Comparison of ENCODE assay signal across 10 mouse cellular contexts in genomic region chr16:91378991-91379390, GRCm38 (mm10). TPM values are rescaled to one million over a fixed set of nuclear protein-coding genes. Genes with fewer than 3 reads are reported as not detected.
DNase-seq lines count a peak whose midpoint lies in the region; ATAC-seq and TF ChIP-seq lines count a peak whose summit lies in the region.
"Had no signal": no experiment of that assay in that cellular context is flagged by ENCODE, and none has a peak within 500 bp of the region (broad histone marks: within the 10 kb centered on the region; RNA-seq: fewer than 3 reads in every experiment).

No protein-coding gene starts in this region.

- H3K36me3 ChIP-seq in kidney, postnatal 0 days (ENCODE audit: insufficient read depth, low read length) = 0 out of 2 replicates have a peak, but pooled peaks cover 6% of the 10 kb centered on the region
- peaks cover 33% of the 10 kb centered on the region for H3K36me3 ChIP-seq in embryonic facial prominence, embryonic 13.5 days
- peaks cover 5% of the 10 kb centered on the region for H3K36me3 ChIP-seq in intestine, embryonic 14.5 days (ENCODE audit: control insufficient read depth, insufficient read depth, low read length)
- 0 out of 2 replicates have a peak, but pooled peaks cover 2% of the 10 kb centered on the region for H3K36me3 ChIP-seq in neural tube, embryonic 15.5 days

- H3K27me3 ChIP-seq in kidney, postnatal 0 days (ENCODE audit: insufficient read depth, low read length) = no peaks in the 10 kb centered on the region
- no peaks in the 10 kb centered on the region for H3K27me3 ChIP-seq in embryonic facial prominence, embryonic 13.5 days
- no peaks in the 10 kb centered on the region for H3K27me3 ChIP-seq in intestine, embryonic 14.5 days (replicated peaks; ENCODE audit: control insufficient read depth, insufficient read depth, low read length)
- no peaks in the 10 kb centered on the region for H3K27me3 ChIP-seq in neural tube, embryonic 15.5 days (replicated peaks)

- H3K4me3 ChIP-seq in kidney, postnatal 0 days (replicated peaks; ENCODE audit: low read depth, low read length) = no peak overlapping the region
- H3K4me3 ChIP-seq in embryonic facial prominence, embryonic 13.5 days = no peak overlapping the region
- H3K4me3 ChIP-seq in intestine, embryonic 14.5 days (ENCODE audit: low read depth, low read length) = no peak overlapping the region
- no peak overlapping the region for H3K4me3 ChIP-seq in neural tube, embryonic 15.5 days (replicated peaks)
- H3K4me3 ChIP-seq: erythroblast, embryonic 14.5 days had no signal

- no peaks in the 10 kb centered on the region for H3K9me3 ChIP-seq in kidney, postnatal 0 days (replicated peaks; ENCODE audit: low read length)
- no peaks in the 10 kb centered on the region for H3K9me3 ChIP-seq in embryonic facial prominence, embryonic 13.5 days
- H3K9me3 ChIP-seq in intestine, embryonic 14.5 days (ENCODE audit: control insufficient read depth, low read length) = no peaks in the 10 kb centered on the region
- H3K9me3 ChIP-seq in neural tube, embryonic 15.5 days (replicated peaks) = no peaks in the 10 kb centered on the region

- H3K4me2 ChIP-seq in kidney, postnatal 0 days (ENCODE audit: low read length) = peak overlapping the region; percentile 32
- H3K4me2 ChIP-seq in embryonic facial prominence, embryonic 13.5 days = peak overlapping the region; percentile 40
- 0 out of 2 replicates have a peak overlapping the region, but pooled peaks have one; percentile 19 for H3K4me2 ChIP-seq in intestine, embryonic 14.5 days (ENCODE audit: low read length)
- H3K4me2 ChIP-seq in neural tube, embryonic 15.5 days = 0 out of 2 replicates have a peak overlapping the region, but pooled peaks have one; percentile 2

- DNase-seq in kidney, postnatal 0 days (ENCODE audit: low spot score) = peak; percentile 48
- no peak for DNase-seq in kidney, postnatal 36 days
- DNase-seq in intestine, embryonic 14.5 days (ENCODE audit: low spot score) = no peak
- no peak for DNase-seq in thymus, postnatal 14 days
- no peak for DNase-seq in frontal cortex, postnatal 25 days (ENCODE audit: low spot score in 2 of 2)

- peak overlapping the region; percentile 82 for H3K27ac ChIP-seq in kidney, postnatal 0 days
- peak overlapping the region; percentile 83 for H3K27ac ChIP-seq in embryonic facial prominence, embryonic 13.5 days
- H3K27ac ChIP-seq in intestine, embryonic 14.5 days (ENCODE audit: low read depth) = peak overlapping the region; percentile 1; the same call in 1 of the 2 replicates
- peak overlapping the region; percentile 58; the same call in 1 of the 2 replicates for H3K27ac ChIP-seq in neural tube, embryonic 15.5 days (replicated peaks)

- H3K9ac ChIP-seq in kidney, postnatal 0 days (ENCODE audit: low read depth, low read length) = no peak overlapping the region
- no peak overlapping the region for H3K9ac ChIP-seq in embryonic facial prominence, embryonic 13.5 days
- H3K9ac ChIP-seq in intestine, embryonic 14.5 days (ENCODE audit: low read length) = no peak overlapping the region
- H3K9ac ChIP-seq in neural tube, embryonic 15.5 days (replicated peaks) = no peak overlapping the region

- peak; percentile 68 for ATAC-seq in kidney, postnatal 0 days (replicated peaks; ENCODE audit: low FRiP score, low read depth)
- no peak for ATAC-seq in embryonic facial prominence, embryonic 13.5 days (ENCODE audit: insufficient number of reproducible peaks, insufficient read depth, low FRiP score, low TSS enrichment, low read depth)
- ATAC-seq in intestine, embryonic 14.5 days (replicated peaks; ENCODE audit: low FRiP score, low TSS enrichment, low read depth) = peak; percentile 47; the same call in 1 of the 2 replicates
- ATAC-seq in neural tube, embryonic 15.5 days (ENCODE audit: low FRiP score) = 0 out of 2 replicates have a peak, but pooled peaks have one; percentile 47
- no peak for ATAC-seq in erythroid progenitor cell, adult 5-6 weeks (replicated peaks; ENCODE audit: low FRiP score, poor library complexity, severe bottlenecking)

- TF ChIP-seq CTCF in kidney, postnatal 0 days (IDR thresholded peaks at IDR 0.05; ENCODE audit: low read depth) = no peak

- H3K4me1 ChIP-seq in kidney, postnatal 0 days (replicated peaks; ENCODE audit: insufficient read depth, low read length) = peaks cover 18% of the 10 kb centered on the region
- H3K4me1 ChIP-seq in embryonic facial prominence, embryonic 13.5 days = peaks cover 28% of the 10 kb centered on the region
- peaks cover 5% of the 10 kb centered on the region; the same call in 1 of the 2 replicates for H3K4me1 ChIP-seq in intestine, embryonic 14.5 days (replicated peaks; ENCODE audit: control insufficient read depth, insufficient read depth, low read length)
- H3K4me1 ChIP-seq in neural tube, embryonic 15.5 days = peaks cover 7% of the 10 kb centered on the region

- 15% methylated on average over 9 of the region's 9 CpGs for WGBS in kidney, postnatal 0 days
- WGBS in embryonic facial prominence, embryonic 13.5 days = 24% methylated on average over 9 of the region's 9 CpGs
- 27% methylated on average over 8 of the region's 9 CpGs for WGBS in intestine, embryonic 14.5 days
- 26% methylated on average over 9 of the region's 9 CpGs for whole genome bisulfite sequencing in neural tube, embryonic 15.5 days

RNA-seq across cellular contexts. Expression of gene Ifnar2, which starts 6.4 kb away (rescaled TPM):
- polyA plus RNA-seq in kidney, postnatal 0 days (2015; fragmentation: Nextera tagmentation; extraction: Ambion mirVana) = 60.7 and 61.9 TPM in 2 replicates
- polyA plus RNA-seq in embryonic facial prominence, embryonic 13.5 days (2015; fragmentation: Nextera tagmentation; extraction: Ambion mirVana) = 55.6 and 65.0 TPM in 2 replicates
- polyA plus RNA-seq in intestine, embryonic 14.5 days (2014; fragmentation: Nextera tagmentation; extraction: Ambion mirVana) = 41.1 and 44.0 TPM in 2 replicates
- polyA plus RNA-seq in neural tube, embryonic 15.5 days (2015; fragmentation: Nextera tagmentation; extraction: Ambion mirVana) = 42.3 and 45.8 TPM in 2 replicates
- total RNA-seq in erythroid progenitor cell, adult 5-6 weeks (2015; ENCODE audit: low replicate concordance) = 94.3 and 165 TPM in 2 replicates
- 71.6 and 141 TPM in 2 replicates for total RNA-seq in erythroid progenitor cell, adult 5-6 weeks (2017; ENCODE audit: low replicate concordance)

RNA-seq across cellular contexts. Expression of gene Gm21970, which starts 12.5 kb away (rescaled TPM):
- 0.33 TPM in 1 of 2 replicates, not detected in the other for polyA plus RNA-seq in kidney, postnatal 0 days (2015; fragmentation: Nextera tagmentation; extraction: Ambion mirVana)
- not detected in 2 replicates for polyA plus RNA-seq in embryonic facial prominence, embryonic 13.5 days (2015; fragmentation: Nextera tagmentation; extraction: Ambion mirVana)
- 0.45 TPM in 1 of 2 replicates, not detected in the other for polyA plus RNA-seq in intestine, embryonic 14.5 days (2014; fragmentation: Nextera tagmentation; extraction: Ambion mirVana)
- polyA plus RNA-seq in neural tube, embryonic 15.5 days (2015; fragmentation: Nextera tagmentation; extraction: Ambion mirVana) = not detected in 2 replicates
- total RNA-seq in erythroid progenitor cell, adult 5-6 weeks (2015; ENCODE audit: low replicate concordance) = 4.7 and 12.6 TPM in 2 replicates
- total RNA-seq in erythroid progenitor cell, adult 5-6 weeks (2017; ENCODE audit: low replicate concordance) = not detected in 2 replicates
- polyA plus RNA-seq: erythroblast, embryonic 14.5 days; limb, embryonic 14.5 days had no signal

RNA-seq across cellular contexts. Expression of gene Il10rb, which starts 27.0 kb away (rescaled TPM):
- polyA plus RNA-seq in kidney, postnatal 0 days (2015; fragmentation: Nextera tagmentation; extraction: Ambion mirVana) = 44.6 and 46.1 TPM in 2 replicates
- 19.4 and 19.6 TPM in 2 replicates for polyA plus RNA-seq in embryonic facial prominence, embryonic 13.5 days (2015; fragmentation: Nextera tagmentation; extraction: Ambion mirVana)
- 35.4 and 36.8 TPM in 2 replicates for polyA plus RNA-seq in intestine, embryonic 14.5 days (2014; fragmentation: Nextera tagmentation; extraction: Ambion mirVana)
- polyA plus RNA-seq in neural tube, embryonic 15.5 days (2015; fragmentation: Nextera tagmentation; extraction: Ambion mirVana) = 14.4 and 26.5 TPM in 2 replicates
- total RNA-seq in erythroid progenitor cell, adult 5-6 weeks (2015; ENCODE audit: low replicate concordance) = 21.8 and 37.8 TPM in 2 replicates
- 20.5 and 33.1 TPM in 2 replicates for total RNA-seq in erythroid progenitor cell, adult 5-6 weeks (2017; ENCODE audit: low replicate concordance)

Comparison
In these comparisons a context has a peak if more than half of its experiments do, and no peak if none do; other contexts are left out.
1. ATAC-seq: peak in kidney, postnatal 0 days (single experiment), intestine, embryonic 14.5 days (single experiment) and neural tube, embryonic 15.5 days (single experiment); none in embryonic facial prominence, embryonic 13.5 days (single experiment) and erythroid progenitor cell, adult 5-6 weeks (single experiment).
2. H3K27ac ChIP-seq: peak in every context shown above with its lines; median percentile 83 in embryonic facial prominence, embryonic 13.5 days; 82 in kidney, postnatal 0 days; 58 in neural tube, embryonic 15.5 days; 1 in intestine, embryonic 14.5 days.
3. Peak in every context shown above with its lines, with median percentiles within 50 percentile points of each other: H3K4me2 ChIP-seq.